Mouse (Mus musculus): ENCODE data around the gene Nfatc3. TPM values are rescaled to one million over a fixed set of nuclear protein-coding genes. Genes with fewer than 3 reads are reported as not detected.
A peak's percentile ranks its signal among the peaks of the same experiment; 100 is the strongest.

Nfatc3 gene
- polyA plus RNA-seq, 1 experiment from 2014 or later, result 5.1 TPM

DNA sequence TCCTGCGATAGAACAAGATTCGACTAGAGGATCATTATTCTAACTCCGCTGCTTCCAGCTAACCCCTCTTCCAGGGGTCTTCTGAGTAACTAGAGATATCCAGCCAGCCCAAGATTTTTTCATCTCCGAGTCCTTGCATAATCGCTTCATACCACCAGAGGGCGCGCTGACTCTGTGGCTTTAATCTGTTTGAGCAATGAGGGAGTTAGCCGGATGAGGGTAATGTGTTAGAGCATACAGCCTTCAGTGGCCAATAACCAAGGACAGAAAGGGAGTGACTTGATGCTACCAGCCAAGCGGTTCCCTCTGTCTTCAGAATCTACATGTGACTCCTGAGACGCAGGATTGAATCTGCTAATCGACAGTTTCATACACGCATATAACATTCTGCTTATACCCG, 82.1 kb downstream of the Nfatc3 start:
- ATAC-seq (replicated peaks; ENCODE audit: insufficient number of reproducible peaks, low FRiP score, low TSS enrichment, low read depth), result 0 out of 2 replicates have a peak, but pooled peaks have one; percentile 53
- Histone ChIP-seq H3K4me3 (ENCODE audit: low read depth, low read length) (no peak overlapping the region), H3K4me1 (ENCODE audit: control insufficient read depth, insufficient read depth, low read length) (peaks cover 5% of the 10 kb centered on the region; the same call in 1 of the 2 replicates), H3K4me2 (ENCODE audit: low read depth, low read length) (no peak overlapping the region), H3K27ac (replicated peaks; ENCODE audit: low read depth, low read length) (no peak overlapping the region), H3K9ac (replicated peaks; ENCODE audit: low read length) (no peak overlapping the region), H3K36me3 (replicated peaks; ENCODE audit: control insufficient read depth, insufficient read depth, low read depth, low read length) (no peaks in the 10 kb centered on the region), H3K9me3 (replicated peaks; ENCODE audit: control insufficient read depth, low read length) (no peaks in the 10 kb centered on the region), H3K27me3 (ENCODE audit: control insufficient read depth, insufficient read depth, low read length) (peaks cover 19% of the 10 kb centered on the region)
- WGBS, result 17% methylated on average over 13 of the region's 13 CpGs
- peak; percentile 92 for DNase-seq (ENCODE audit: low spot score)

- Histone ChIP-seq H3K27me3 (ENCODE audit: control insufficient read depth, insufficient read depth, low read length) (no peaks in the 10 kb centered on the region), H3K9me3 (replicated peaks; ENCODE audit: control insufficient read depth, low read length) (no peaks in the 10 kb centered on the region), H3K4me1 (ENCODE audit: control insufficient read depth, insufficient read depth, low read length) (no peaks in the 10 kb centered on the region), H3K9ac (replicated peaks; ENCODE audit: low read length) (no peak overlapping the region), H3K36me3 (replicated peaks; ENCODE audit: control insufficient read depth, insufficient read depth, low read depth, low read length) (no peaks in the 10 kb centered on the region), H3K4me3 (ENCODE audit: low read depth, low read length) (no peak overlapping the region), H3K27ac (replicated peaks; ENCODE audit: low read depth, low read length) (no peak overlapping the region), H3K4me2 (ENCODE audit: low read depth, low read length) (no peak overlapping the region)
- ATAC-seq (replicated peaks; ENCODE audit: insufficient number of reproducible peaks, low FRiP score, low TSS enrichment, low read depth) (no peak), DNase-seq (ENCODE audit: low spot score) (no peak)
- WGBS, result 98% methylated on average over 2 of the region's 2 CpGs
These were observed 86.7 kb downstream of the Nfatc3 start for GRCm38 (mm10) chr8:106145331-106145730.

GRCm38 (mm10) chr8:106146014-106146413, 87.4 kb downstream of the Nfatc3 start:
- H3K4me3 ChIP-seq (ENCODE audit: low read depth, low read length), result no peak overlapping the region
- H3K27me3 ChIP-seq (ENCODE audit: control insufficient read depth, insufficient read depth, low read length), result no peaks in the 10 kb centered on the region
- H3K4me2 ChIP-seq (ENCODE audit: low read depth, low read length), result no peak overlapping the region
- no peaks in the 10 kb centered on the region for H3K4me1 ChIP-seq (ENCODE audit: control insufficient read depth, insufficient read depth, low read length)
- H3K9me3 ChIP-seq (replicated peaks; ENCODE audit: control insufficient read depth, low read length), result no peaks in the 10 kb centered on the region
- DNase-seq (ENCODE audit: low spot score), result no peak
- ATAC-seq (replicated peaks; ENCODE audit: insufficient number of reproducible peaks, low FRiP score, low TSS enrichment, low read depth), result no peak
- 91% methylated on average over 4 of the region's 4 CpGs for WGBS
- H3K9ac ChIP-seq (replicated peaks; ENCODE audit: low read length), result no peak overlapping the region
- H3K36me3 ChIP-seq (replicated peaks; ENCODE audit: control insufficient read depth, insufficient read depth, low read depth, low read length), result no peaks in the 10 kb centered on the region
- H3K27ac ChIP-seq (replicated peaks; ENCODE audit: low read depth, low read length), result no peak overlapping the region

DNA sequence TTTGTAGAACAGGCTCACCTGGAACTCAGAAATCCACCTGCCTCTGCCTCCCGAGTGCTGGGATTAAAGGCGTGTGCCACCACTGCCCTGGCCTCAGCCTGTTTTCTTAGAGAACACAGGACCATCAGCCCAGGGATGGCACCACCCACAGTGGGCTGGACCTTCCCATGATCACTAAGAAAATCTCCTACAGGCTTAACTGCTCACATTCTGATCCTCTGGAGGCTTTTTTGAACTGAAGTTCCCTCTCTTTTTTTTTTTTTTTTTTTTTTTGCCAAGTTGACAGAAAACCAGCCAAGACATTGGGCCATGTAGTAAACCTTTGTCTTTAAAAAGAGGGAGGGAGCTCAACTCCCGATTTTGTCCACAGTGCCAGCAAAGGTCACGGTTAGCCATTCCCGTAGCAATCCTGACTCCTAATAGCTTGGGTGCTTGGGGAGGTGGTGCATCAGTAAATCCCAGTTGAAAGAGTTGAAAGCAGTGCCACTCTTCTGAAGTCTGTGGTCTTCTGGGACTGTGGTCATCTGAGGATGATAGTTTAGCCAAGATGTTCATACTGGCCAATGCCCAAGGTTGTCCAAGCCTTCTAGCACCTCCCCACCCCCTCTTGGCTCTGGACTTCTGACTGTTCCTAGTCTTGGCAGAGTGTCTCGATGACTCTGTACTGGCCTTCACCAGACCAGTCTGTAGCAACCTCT, 89.4 kb downstream of the Nfatc3 start:
- Histone ChIP-seq H3K4me1 (ENCODE audit: control insufficient read depth, insufficient read depth, low read length) (no peaks in the 10 kb centered on the region), H3K36me3 (replicated peaks; ENCODE audit: control insufficient read depth, insufficient read depth, low read depth, low read length) (no peaks in the 10 kb centered on the region), H3K4me2 (ENCODE audit: low read depth, low read length) (no peak overlapping the region), H3K9me3 (replicated peaks; ENCODE audit: control insufficient read depth, low read length) (no peaks in the 10 kb centered on the region), H3K27me3 (ENCODE audit: control insufficient read depth, insufficient read depth, low read length) (no peaks in the 10 kb centered on the region), H3K4me3 (ENCODE audit: low read depth, low read length) (no peak overlapping the region), H3K27ac (replicated peaks; ENCODE audit: low read depth, low read length) (no peak overlapping the region), H3K9ac (replicated peaks; ENCODE audit: low read length) (no peak overlapping the region)
- no peak for ATAC-seq (replicated peaks; ENCODE audit: insufficient number of reproducible peaks, low FRiP score, low TSS enrichment, low read depth)
- DNase-seq (ENCODE audit: low spot score), result no peak
- 82% methylated on average over 6 of the region's 6 CpGs for WGBS

DNA sequence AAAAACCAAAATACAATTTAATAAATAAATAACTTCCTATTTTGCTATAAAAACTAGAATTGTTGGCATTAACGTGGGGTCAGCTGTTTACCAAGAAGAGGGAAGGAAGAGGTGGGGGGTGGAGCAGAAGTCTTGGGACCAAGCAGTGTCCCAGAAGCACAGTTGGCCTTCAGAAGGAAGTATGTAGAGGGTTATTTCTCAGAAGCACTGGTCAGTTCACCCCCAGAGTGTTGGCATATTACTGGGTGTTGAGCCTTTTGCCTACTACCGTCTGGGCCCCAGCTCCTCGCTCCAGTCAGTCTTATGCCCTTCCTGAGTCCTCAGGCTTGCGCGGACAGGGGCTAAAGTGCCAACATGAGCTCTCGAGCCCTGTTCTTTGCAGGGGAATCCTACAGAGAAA, 90.4 kb downstream of the Nfatc3 start:
- no peak overlapping the region for H3K4me3 ChIP-seq (ENCODE audit: low read depth, low read length)
- ATAC-seq (replicated peaks; ENCODE audit: insufficient number of reproducible peaks, low FRiP score, low TSS enrichment, low read depth) (no peak), DNase-seq (ENCODE audit: low spot score) (no peak)
- no peak overlapping the region for H3K4me2 ChIP-seq (ENCODE audit: low read depth, low read length)
- no peak overlapping the region for H3K27ac ChIP-seq (replicated peaks; ENCODE audit: low read depth, low read length)
- no peaks in the 10 kb centered on the region for H3K9me3 ChIP-seq (replicated peaks; ENCODE audit: control insufficient read depth, low read length)
- no peak overlapping the region; the same call in 1 of the 2 replicates for H3K9ac ChIP-seq (replicated peaks; ENCODE audit: low read length)
- no peaks in the 10 kb centered on the region for H3K27me3 ChIP-seq (ENCODE audit: control insufficient read depth, insufficient read depth, low read length)
- H3K4me1 ChIP-seq (ENCODE audit: control insufficient read depth, insufficient read depth, low read length), result no peaks in the 10 kb centered on the region
- no peaks in the 10 kb centered on the region for H3K36me3 ChIP-seq (replicated peaks; ENCODE audit: control insufficient read depth, insufficient read depth, low read depth, low read length)
- WGBS, result 93% methylated on average over 6 of the region's 6 CpGs

DNA sequence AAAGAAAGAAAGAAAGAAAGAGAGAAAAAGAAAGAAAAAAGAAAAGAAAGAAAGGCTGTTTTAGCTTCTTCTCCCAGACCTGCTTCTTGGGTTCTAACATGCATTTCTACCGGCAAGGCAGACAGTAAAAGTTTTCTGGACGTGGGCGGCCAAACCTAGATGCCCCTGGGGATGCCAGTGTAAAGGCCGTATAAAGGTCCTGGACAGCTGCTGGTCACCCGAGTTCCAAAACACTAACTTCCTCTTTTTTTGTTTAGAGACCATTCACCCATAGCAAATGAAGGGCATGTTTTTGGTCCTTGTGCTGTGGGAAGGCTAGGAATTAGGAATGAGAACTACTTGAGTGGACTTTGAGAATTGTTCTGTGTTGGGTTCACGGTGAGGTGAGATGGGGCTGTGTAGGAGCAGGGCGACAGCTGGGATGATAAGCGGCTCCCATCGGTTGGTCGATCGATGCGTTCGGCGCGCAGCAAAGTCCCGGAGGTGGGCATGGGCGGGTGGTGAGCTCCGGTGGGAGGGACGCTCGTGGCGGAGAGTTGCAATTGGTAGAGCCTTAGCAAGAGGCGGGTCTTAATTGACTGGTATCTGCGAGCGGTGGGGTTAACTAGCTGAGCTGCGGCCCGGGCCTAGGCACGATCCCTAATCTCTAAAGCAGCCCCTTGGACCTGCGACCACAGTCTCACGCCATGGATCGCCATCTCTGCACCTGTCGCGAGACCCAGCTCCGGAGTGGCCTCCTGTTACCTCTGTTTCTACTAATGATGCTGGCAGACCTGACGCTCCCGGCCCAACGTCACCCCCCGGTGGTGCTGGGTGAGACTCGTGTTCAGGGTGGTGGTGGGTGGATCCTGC, 91.4 kb downstream of the Nfatc3 start, which contains the start of gene Pla2g15:
TSS of gene Pla2g15 (plus strand) at position 599 of the 852 bp plus-strand sequence.
- H3K27ac ChIP-seq (replicated peaks; ENCODE audit: low read depth, low read length), result no peak within 1 kb of the TSS
- DNase-seq (ENCODE audit: low spot score), result peak; percentile 95
- H3K4me3 ChIP-seq (ENCODE audit: low read depth, low read length), result peak within 1 kb of the TSS; percentile 64
- no peaks in the 10 kb centered on the region for H3K9me3 ChIP-seq (replicated peaks; ENCODE audit: control insufficient read depth, low read length)
- no peaks in the 10 kb centered on the region for H3K36me3 ChIP-seq (replicated peaks; ENCODE audit: control insufficient read depth, insufficient read depth, low read depth, low read length)
- WGBS, result 4% methylated on average over 38 of the region's 38 CpGs
- H3K27me3 ChIP-seq (ENCODE audit: control insufficient read depth, insufficient read depth, low read length), result no peaks in the 10 kb centered on the region
- no peaks in the 10 kb centered on the region for H3K4me1 ChIP-seq (ENCODE audit: control insufficient read depth, insufficient read depth, low read length)
- ATAC-seq (replicated peaks; ENCODE audit: insufficient number of reproducible peaks, low FRiP score, low TSS enrichment, low read depth), result peak; percentile 94
- peak within 1 kb of the TSS; percentile 67 for H3K4me2 ChIP-seq (ENCODE audit: low read depth, low read length)
- H3K9ac ChIP-seq (replicated peaks; ENCODE audit: low read length), result peak within 1 kb of the TSS; percentile 69

- ATAC-seq (replicated peaks; ENCODE audit: insufficient number of reproducible peaks, low FRiP score, low TSS enrichment, low read depth) (no peak), DNase-seq (ENCODE audit: low spot score) (no peak)
- Histone ChIP-seq H3K4me2 (ENCODE audit: low read depth, low read length) (peak overlapping the region; percentile 67), H3K4me3 (ENCODE audit: low read depth, low read length) (peak overlapping the region; percentile 64), H3K36me3 (replicated peaks; ENCODE audit: control insufficient read depth, insufficient read depth, low read depth, low read length) (no peaks in the 10 kb centered on the region), H3K4me1 (ENCODE audit: control insufficient read depth, insufficient read depth, low read length) (no peaks in the 10 kb centered on the region), H3K27me3 (ENCODE audit: control insufficient read depth, insufficient read depth, low read length) (no peaks in the 10 kb centered on the region), H3K9ac (replicated peaks; ENCODE audit: low read length) (peak overlapping the region; percentile 69), H3K27ac (replicated peaks; ENCODE audit: low read depth, low read length) (no peak overlapping the region), H3K9me3 (replicated peaks; ENCODE audit: control insufficient read depth, low read length) (no peaks in the 10 kb centered on the region)
- WGBS, result 18% methylated on average over 8 of the region's 8 CpGs
These were observed 92.0 kb downstream of the Nfatc3 start for GRCm38 (mm10) chr8:106150653-106151000.

- no peaks in the 10 kb centered on the region for H3K4me1 ChIP-seq (ENCODE audit: control insufficient read depth, insufficient read depth, low read length)
- H3K9ac ChIP-seq (replicated peaks; ENCODE audit: low read length), result no peak overlapping the region
- WGBS, result 79% methylated on average over 9 of the region's 9 CpGs
- no peak overlapping the region for H3K27ac ChIP-seq (replicated peaks; ENCODE audit: low read depth, low read length)
- H3K4me3 ChIP-seq (ENCODE audit: low read depth, low read length), result peak overlapping the region; percentile 64
- no peaks in the 10 kb centered on the region for H3K36me3 ChIP-seq (replicated peaks; ENCODE audit: control insufficient read depth, insufficient read depth, low read depth, low read length)
- DNase-seq (ENCODE audit: low spot score) (no peak), ATAC-seq (replicated peaks; ENCODE audit: insufficient number of reproducible peaks, low FRiP score, low TSS enrichment, low read depth) (no peak)
- peak overlapping the region; percentile 67; the same call in 1 of the 2 replicates for H3K4me2 ChIP-seq (ENCODE audit: low read depth, low read length)
- no peaks in the 10 kb centered on the region for H3K9me3 ChIP-seq (replicated peaks; ENCODE audit: control insufficient read depth, low read length)
- H3K27me3 ChIP-seq (ENCODE audit: control insufficient read depth, insufficient read depth, low read length), result no peaks in the 10 kb centered on the region
These were observed 92.4 kb downstream of the Nfatc3 start for GRCm38 (mm10) chr8:106151041-106151440.

Data from embryonic facial prominence, embryonic 11.5 days (tissue).